Mouse (Mus musculus) neural tube, embryonic 15.5 days (tissue): ENCODE results near the gene Vac14. TPM values are rescaled to one million over a fixed set of nuclear protein-coding genes. Genes with fewer than 3 reads are reported as not detected.

Source experiments
- ATAC-seq: fragments of 200-750 bp; cut with Nextera tagmentation; 2 replicates; pipeline ENCODE4 v1.8.0; 2017; ENCODE audit warnings: mild to moderate bottlenecking, moderate TSS enrichment, moderate library complexity; ENCODE audit not compliant: low FRiP score
- H3K27ac ChIP-seq: fragments of 300-500 bp; sonication (generic); replicated peaks from 2 replicates; pipeline ENCODE4 v1.5.1; 2015; ENCODE audit warnings: mild to moderate bottlenecking, inconsistent platforms
- H3K27me3 ChIP-seq: fragments of 300-500 bp; sonication (generic); replicated peaks from 2 replicates; pipeline ENCODE4 v1.6.1; 2015; ENCODE audit warnings: inconsistent platforms
- H3K36me3 ChIP-seq: fragments of 300-500 bp; sonication (generic); 2 replicates; pipeline ENCODE4 v1.6.1; 2015; ENCODE audit warnings: inconsistent platforms
- H3K4me1 ChIP-seq: fragments of 300-500 bp; sonication (generic); 2 replicates; pipeline ENCODE4 v1.6.1; 2015; ENCODE audit warnings: inconsistent platforms
- H3K4me2 ChIP-seq: fragments of 300-500 bp; sonication (generic); 2 replicates; pipeline ENCODE4 v1.6.1; 2015; ENCODE audit warnings: inconsistent platforms, mild to moderate bottlenecking, moderate library complexity
- H3K4me3 ChIP-seq: fragments of 300-500 bp; sonication (generic); replicated peaks from 2 replicates; pipeline ENCODE4 v1.5.1; 2015; ENCODE audit warnings: mild to moderate bottlenecking, inconsistent platforms
- H3K9ac ChIP-seq: fragments of 300-500 bp; sonication (generic); replicated peaks from 2 replicates; pipeline ENCODE4 v1.6.1; 2015; ENCODE audit warnings: mild to moderate bottlenecking, inconsistent platforms
- H3K9me3 ChIP-seq: fragments of 300-500 bp; sonication (generic); replicated peaks from 2 replicates; pipeline ENCODE4 v1.6.1; 2016; ENCODE audit warnings: inconsistent platforms
- WGBS: fragments of 180-500 bp; shearing (Covaris S2); methylation state at CpG from one replicate; pipeline ENCODE4 v1.1.7; 2015; ENCODE audit warnings: mixed read lengths; 5-methylcytosine and 5-hydroxymethylcytosine counted together
- polyA plus RNA-seq: library from polyadenylated mRNA; unstranded; fragments of >200 nt; fragmentation: Nextera tagmentation; extraction: Ambion mirVana; gene quantifications from 2 replicates; pipeline ENCODE4 v1.2.1, GENCODE M21; 2015

Gene Vac14
- polyA plus RNA-seq, 1 experiment from 2014 or later, result 26.8 TPM

- no peak overlapping the region for H3K27ac ChIP-seq
- H3K4me1 ChIP-seq, result peaks cover 7% of the 10 kb centered on the region
- WGBS, result 66% methylated on average over 8 of the region's 8 CpGs
- no peak overlapping the region for H3K4me3 ChIP-seq
- no peaks in the 10 kb centered on the region for H3K27me3 ChIP-seq
- H3K4me2 ChIP-seq, result no peak overlapping the region
- H3K9me3 ChIP-seq, result no peaks in the 10 kb centered on the region
- H3K36me3 ChIP-seq, result peaks cover 27% of the 10 kb centered on the region
- ATAC-seq, result no peak
- H3K9ac ChIP-seq, result no peak overlapping the region
Observed at GRCm38 (mm10) chr8:110669932-110670628, 51.7 kb downstream of the Vac14 start.

DNA sequence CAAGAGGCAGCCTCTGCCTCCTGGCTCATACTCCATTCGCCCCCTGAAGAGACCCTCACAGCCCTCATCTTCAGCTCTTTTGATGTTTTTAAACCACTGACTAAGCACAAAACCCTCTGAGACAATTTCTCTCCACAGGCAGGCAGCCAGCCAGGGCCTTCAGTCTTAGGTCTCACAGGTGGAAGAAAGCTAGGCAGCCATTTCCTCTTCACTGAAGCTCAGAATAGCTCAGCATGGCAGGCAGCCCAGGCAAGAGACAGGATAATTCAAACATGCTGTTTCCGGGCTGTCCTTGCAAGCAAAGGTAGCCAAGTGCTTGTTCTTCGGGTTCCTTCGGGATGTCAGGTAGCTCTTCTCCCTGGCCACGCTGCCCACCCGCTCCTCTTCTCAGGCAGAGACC is 52.9 kb downstream of the Vac14 start:
- Histone ChIP-seq H3K4me1 (peaks cover 4% of the 10 kb centered on the region; the same call in 1 of the 2 replicates), H3K9me3 (no peaks in the 10 kb centered on the region), H3K4me3 (no peak overlapping the region), H3K27ac (peak overlapping the region; percentile 51), H3K9ac (no peak overlapping the region), H3K27me3 (no peaks in the 10 kb centered on the region), H3K36me3 (peaks cover 28% of the 10 kb centered on the region), H3K4me2 (no peak overlapping the region)
- ATAC-seq, result no peak
- WGBS, result 87% methylated on average over 6 of the region's 6 CpGs

GRCm38 (mm10) chr8:110672133-110672532 is 53.7 kb downstream of the Vac14 start:
- H3K9ac ChIP-seq, result no peak overlapping the region
- no peak overlapping the region for H3K4me3 ChIP-seq
- no peaks in the 10 kb centered on the region for H3K9me3 ChIP-seq
- H3K4me2 ChIP-seq, result no peak overlapping the region
- WGBS, result 84% methylated on average over 2 of the region's 2 CpGs
- ATAC-seq, result no peak; the same call in 1 of the 2 replicates
- H3K36me3 ChIP-seq, result peaks cover 37% of the 10 kb centered on the region
- H3K27ac ChIP-seq, result peak overlapping the region; percentile 51; the same call in 1 of the 2 replicates
- no peaks in the 10 kb centered on the region for H3K27me3 ChIP-seq
- peaks cover 6% of the 10 kb centered on the region for H3K4me1 ChIP-seq

GRCm38 (mm10) chr8:110673168-110673567 is 54.8 kb downstream of the Vac14 start:
- no peak overlapping the region for H3K4me2 ChIP-seq
- H3K36me3 ChIP-seq, result peaks cover 37% of the 10 kb centered on the region
- H3K4me3 ChIP-seq, result no peak overlapping the region
- WGBS, result 84% methylated on average over 2 of the region's 2 CpGs
- H3K27ac ChIP-seq, result no peak overlapping the region
- H3K9me3 ChIP-seq, result no peaks in the 10 kb centered on the region
- peaks cover 8% of the 10 kb centered on the region for H3K4me1 ChIP-seq
- ATAC-seq, result no peak
- no peaks in the 10 kb centered on the region for H3K27me3 ChIP-seq
- no peak overlapping the region for H3K9ac ChIP-seq

- Histone ChIP-seq H3K27ac (no peak overlapping the region), H3K4me1 (peaks cover 8% of the 10 kb centered on the region), H3K9ac (no peak overlapping the region), H3K4me2 (no peak overlapping the region), H3K27me3 (no peaks in the 10 kb centered on the region), H3K9me3 (no peaks in the 10 kb centered on the region), H3K36me3 (peaks cover 37% of the 10 kb centered on the region), H3K4me3 (no peak overlapping the region)
- 97% methylated on average over 1 of the region's 1 CpGs for WGBS
- ATAC-seq, result no peak
Observed at GRCm38 (mm10) chr8:110674589-110674988, 56.2 kb downstream of the Vac14 start.

GRCm38 (mm10) chr8:110676702-110677101 is 58.3 kb downstream of the Vac14 start:
- peaks cover 30% of the 10 kb centered on the region for H3K36me3 ChIP-seq
- no peak overlapping the region for H3K4me3 ChIP-seq
- H3K9me3 ChIP-seq, result no peaks in the 10 kb centered on the region
- no peak overlapping the region for H3K9ac ChIP-seq
- H3K27ac ChIP-seq, result no peak overlapping the region
- no peak for ATAC-seq
- H3K27me3 ChIP-seq, result no peaks in the 10 kb centered on the region
- H3K4me1 ChIP-seq, result peaks cover 3% of the 10 kb centered on the region; the same call in 1 of the 2 replicates
- no peak overlapping the region for H3K4me2 ChIP-seq
- WGBS, result 88% methylated on average over 5 of the region's 5 CpGs

DNA sequence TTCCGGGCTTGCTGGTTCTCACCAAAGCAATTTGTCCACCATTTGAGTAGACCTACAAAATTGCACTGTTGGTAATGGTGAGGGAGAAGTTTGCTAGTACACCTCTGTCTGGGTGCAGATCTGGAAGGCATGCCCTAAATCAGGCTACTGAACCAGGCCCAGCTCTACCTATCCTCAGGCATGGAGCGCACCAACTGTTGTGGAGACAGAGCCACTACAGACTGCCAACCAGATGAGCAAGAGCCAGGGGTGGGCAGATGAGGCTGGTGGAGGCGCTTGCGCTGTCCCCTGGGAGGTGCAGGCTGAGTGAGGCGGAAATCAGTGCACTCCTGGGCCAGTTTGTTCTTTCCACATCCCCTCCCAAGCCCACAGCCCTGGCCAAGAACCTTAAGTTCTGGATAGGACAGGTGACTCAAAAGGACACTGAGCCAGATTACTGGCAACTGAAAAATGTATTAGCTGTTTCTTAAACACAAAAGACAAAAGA is 58.8 kb downstream of the Vac14 start:
- Histone ChIP-seq H3K27ac (no peak overlapping the region), H3K4me3 (no peak overlapping the region), H3K4me1 (peaks cover 3% of the 10 kb centered on the region; the same call in 1 of the 2 replicates), H3K27me3 (no peaks in the 10 kb centered on the region), H3K36me3 (peaks cover 26% of the 10 kb centered on the region), H3K4me2 (no peak overlapping the region), H3K9me3 (no peaks in the 10 kb centered on the region), H3K9ac (no peak overlapping the region)
- WGBS, result 94% methylated on average over 5 of the region's 5 CpGs
- ATAC-seq, result no peak

DNA sequence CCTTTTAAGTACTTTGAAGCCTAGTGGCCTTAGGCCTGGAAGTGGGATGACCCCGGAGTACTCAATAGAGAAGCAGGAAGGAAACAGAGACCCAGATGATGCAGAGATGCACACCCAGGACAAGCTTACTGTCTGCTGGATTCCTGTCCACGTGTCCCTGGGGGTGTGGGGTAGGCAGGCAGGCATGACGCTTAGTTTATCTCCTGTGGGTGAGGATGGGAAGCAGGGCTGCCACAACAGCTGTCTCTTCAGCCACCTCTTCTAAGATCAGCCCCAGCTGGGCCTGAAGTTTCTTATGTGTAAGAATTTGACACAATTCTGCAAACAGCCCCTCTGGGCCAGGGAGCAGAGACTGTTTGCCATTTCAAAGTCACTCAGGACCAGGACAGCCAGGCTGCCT is 60.6 kb downstream of the Vac14 start:
- H3K9me3 ChIP-seq, result no peaks in the 10 kb centered on the region
- 27% methylated on average over 3 of the region's 3 CpGs for WGBS
- no peak overlapping the region for H3K27ac ChIP-seq
- no peak overlapping the region for H3K4me3 ChIP-seq
- ATAC-seq, result no peak
- no peaks in the 10 kb centered on the region for H3K27me3 ChIP-seq
- H3K4me2 ChIP-seq, result no peak overlapping the region
- no peak overlapping the region for H3K9ac ChIP-seq
- peaks cover 3% of the 10 kb centered on the region; the same call in 1 of the 2 replicates for H3K4me1 ChIP-seq
- peaks cover 33% of the 10 kb centered on the region for H3K36me3 ChIP-seq

- no peak overlapping the region for H3K4me3 ChIP-seq
- no peaks in the 10 kb centered on the region for H3K4me1 ChIP-seq
- H3K27ac ChIP-seq, result peak overlapping the region; percentile 28; the same call in 1 of the 2 replicates
- no peaks in the 10 kb centered on the region for H3K27me3 ChIP-seq
- WGBS, result 79% methylated on average over 5 of the region's 5 CpGs
- H3K9ac ChIP-seq, result no peak overlapping the region
- no peak overlapping the region for H3K4me2 ChIP-seq
- no peak for ATAC-seq
- H3K36me3 ChIP-seq, result peaks cover 36% of the 10 kb centered on the region
- no peaks in the 10 kb centered on the region for H3K9me3 ChIP-seq
Observed at GRCm38 (mm10) chr8:110687726-110688125, 69.3 kb downstream of the Vac14 start.

GRCm38 (mm10) chr8:110689961-110690360 is 71.6 kb downstream of the Vac14 start:
- no peaks in the 10 kb centered on the region for H3K9me3 ChIP-seq
- ATAC-seq, result no peak
- peaks cover 11% of the 10 kb centered on the region for H3K4me1 ChIP-seq
- 93% methylated on average over 9 of the region's 9 CpGs for WGBS
- H3K36me3 ChIP-seq, result peaks cover 14% of the 10 kb centered on the region
- H3K9ac ChIP-seq, result no peak overlapping the region
- no peaks in the 10 kb centered on the region for H3K27me3 ChIP-seq
- H3K27ac ChIP-seq, result no peak overlapping the region
- H3K4me3 ChIP-seq, result no peak overlapping the region
- no peak overlapping the region for H3K4me2 ChIP-seq

DNA sequence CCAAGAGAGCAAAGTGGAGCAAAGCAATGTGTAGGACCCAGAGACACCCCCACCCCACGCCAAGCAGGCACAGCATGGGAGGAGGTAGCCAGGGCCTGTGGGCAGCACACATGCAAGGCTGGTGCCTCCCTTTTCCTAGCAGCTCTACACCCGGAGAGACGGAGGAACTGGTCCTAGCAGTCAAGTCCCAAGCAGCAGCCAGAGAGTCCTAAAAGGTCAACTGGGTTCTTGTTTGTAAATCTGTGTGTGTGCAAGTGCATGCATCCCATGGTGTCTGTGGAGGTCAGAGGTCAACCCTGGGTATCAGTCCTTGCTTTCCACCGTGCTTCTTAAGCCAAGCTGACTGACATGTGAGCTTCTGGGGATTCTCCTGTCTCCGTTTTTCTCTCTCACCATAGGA is 75.8 kb downstream of the Vac14 start:
- no peak for ATAC-seq
- H3K4me3 ChIP-seq, result no peak overlapping the region
- WGBS, result 86% methylated on average over 5 of the region's 5 CpGs
- H3K36me3 ChIP-seq, result peaks cover 8% of the 10 kb centered on the region
- no peaks in the 10 kb centered on the region for H3K27me3 ChIP-seq
- no peaks in the 10 kb centered on the region for H3K9me3 ChIP-seq
- no peak overlapping the region for H3K9ac ChIP-seq
- H3K27ac ChIP-seq, result peak overlapping the region; percentile 49
- H3K4me2 ChIP-seq, result no peak overlapping the region
- H3K4me1 ChIP-seq, result peaks cover 26% of the 10 kb centered on the region

DNA sequence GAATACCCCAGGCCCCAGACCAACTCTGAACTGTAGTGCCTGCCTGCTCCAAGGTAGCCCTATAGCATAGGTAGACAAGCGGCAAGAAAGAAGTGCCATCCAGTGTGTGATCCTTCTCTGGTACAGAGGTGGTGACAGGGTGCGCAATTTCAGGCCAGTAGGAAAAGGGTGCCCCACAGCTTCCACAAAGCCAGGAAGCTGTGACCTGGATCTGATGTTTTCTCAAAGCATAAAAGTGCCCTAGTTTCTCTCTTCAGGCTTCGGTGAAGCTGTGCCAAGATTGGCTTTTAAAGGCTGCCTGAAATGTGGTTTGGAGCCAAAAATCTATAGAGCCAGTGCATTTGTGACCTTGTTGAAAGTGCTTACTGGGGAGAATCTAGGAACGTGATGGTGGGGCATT is 76.4 kb downstream of the Vac14 start:
- Histone ChIP-seq H3K27ac (peak overlapping the region; percentile 49), H3K9me3 (no peaks in the 10 kb centered on the region), H3K27me3 (no peaks in the 10 kb centered on the region), H3K4me1 (peaks cover 32% of the 10 kb centered on the region), H3K4me2 (no peak overlapping the region), H3K9ac (peak overlapping the region; percentile 17; the same call in 1 of the 2 replicates), H3K4me3 (no peak overlapping the region), H3K36me3 (peaks cover 8% of the 10 kb centered on the region)
- 71% methylated on average over 4 of the region's 4 CpGs for WGBS
- no peak for ATAC-seq
